Mouse (Mus musculus): ENCODE data around the gene Efhd2.
A peak's percentile ranks its signal among the peaks of the same experiment; 100 is the strongest.

The Efhd2 gene

GRCm38 (mm10) chr4:141817706-141818105, 57.0 kb downstream of the Efhd2 start:
- Histone ChIP-seq H3K36me3 (ENCODE audit: control insufficient read depth, insufficient read depth, low read length, poor library complexity, severe bottlenecking) (peaks cover 5% of the 10 kb centered on the region; the same call in 1 of the 2 replicates), H3K27me3 (ENCODE audit: control insufficient read depth, insufficient read depth, low read length, poor library complexity, severe bottlenecking) (no peaks in the 10 kb centered on the region)
- no peak for DNase-seq (ENCODE audit: low read depth, low spot score)

GRCm38 (mm10) chr4:141816776-141817655, 57.7 kb downstream of the Efhd2 start:
- H3K27me3 ChIP-seq (ENCODE audit: control insufficient read depth, insufficient read depth, low read length, poor library complexity, severe bottlenecking), result no peaks in the 10 kb centered on the region

GRCm38 (mm10) chr4:141816267-141816666, 58.5 kb downstream of the Efhd2 start:
- H3K36me3 ChIP-seq (ENCODE audit: control insufficient read depth, insufficient read depth, low read length, poor library complexity, severe bottlenecking), result peaks cover 5% of the 10 kb centered on the region; the same call in 1 of the 2 replicates
- H3K27me3 ChIP-seq (ENCODE audit: control insufficient read depth, insufficient read depth, low read length, poor library complexity, severe bottlenecking), result no peaks in the 10 kb centered on the region
- DNase-seq (ENCODE audit: low read depth, low spot score), result no peak

More at GRCm38 (mm10) chr4:141816776-141817655, 57.7 kb downstream of the Efhd2 start:
- DNase-seq (ENCODE audit: low read depth, low spot score), result no peak
- peaks cover 5% of the 10 kb centered on the region; the same call in 1 of the 2 replicates for H3K36me3 ChIP-seq (ENCODE audit: control insufficient read depth, insufficient read depth, low read length, poor library complexity, severe bottlenecking)

GRCm38 (mm10) chr4:141811375-141811774, 63.3 kb downstream of the Efhd2 start:
- DNase-seq (ENCODE audit: low read depth, low spot score), result no peak
- Histone ChIP-seq H3K36me3 (ENCODE audit: control insufficient read depth, insufficient read depth, low read length, poor library complexity, severe bottlenecking) (peaks cover 13% of the 10 kb centered on the region), H3K27me3 (ENCODE audit: control insufficient read depth, insufficient read depth, low read length, poor library complexity, severe bottlenecking) (no peaks in the 10 kb centered on the region)

GRCm38 (mm10) chr4:141810975-141811374, 63.7 kb downstream of the Efhd2 start:
- Histone ChIP-seq H3K27me3 (ENCODE audit: control insufficient read depth, insufficient read depth, low read length, poor library complexity, severe bottlenecking) (no peaks in the 10 kb centered on the region), H3K36me3 (ENCODE audit: control insufficient read depth, insufficient read depth, low read length, poor library complexity, severe bottlenecking) (peaks cover 13% of the 10 kb centered on the region)
- no peak for DNase-seq (ENCODE audit: low read depth, low spot score)

GRCm38 (mm10) chr4:141809850-141810464, 64.8 kb downstream of the Efhd2 start:
- peak; percentile 65 for DNase-seq (ENCODE audit: low read depth, low spot score)
- Histone ChIP-seq H3K27me3 (ENCODE audit: control insufficient read depth, insufficient read depth, low read length, poor library complexity, severe bottlenecking) (no peaks in the 10 kb centered on the region), H3K36me3 (ENCODE audit: control insufficient read depth, insufficient read depth, low read length, poor library complexity, severe bottlenecking) (peaks cover 13% of the 10 kb centered on the region)

Measured in splenic B cell, adult 2 months (primary cell).